Mouse (Mus musculus) gastrocnemius, postnatal 14 days (tissue): ENCODE results near the gene Msx3. TPM values are rescaled to one million over a fixed set of nuclear protein-coding genes. Genes with fewer than 3 reads are reported as not detected.

Experiments used
- DNase-seq: peaks from one replicate; pipeline ENCODE4 v3.0.0; 2021; ENCODE audit warnings: mixed read lengths
- intact Hi-C: fragments of 180-260 bp; cut with DNase I; formaldehyde crosslinking; loops from one replicate; pipeline ENCODE4 v1.15.1; 2025; ENCODE audit warnings: low total_unique reads
- total RNA-seq, 2 experiments: library from RNA; stranded (reverse); gene quantifications; 2 replicates each; pipeline ENCODE4 v1.2.3; 2021

Msx3 gene
- total RNA-seq, 2 experiments from 2014 or later: not detected

- no peak for DNase-seq
- intact Hi-C loops: loop anchor here (10.0 kb wide), 1 partner anchor 94 kb away; no protein-coding TSS in a partner anchor
Measured at GRCm38 (mm10) chr7:139998691-139999350, 50.1 kb downstream of the Msx3 start.

Other genes starting within 250 kb of the Msx3 start
- gene Adgra1, start 214.9 kb downstream of the Msx3 start, total RNA-seq: under 1 TPM; 0.14 to 0.22 TPM
- under 1 TPM; 0.04 to 0.08 TPM for gene Kndc1, start 154.4 kb downstream of the Msx3 start, total RNA-seq
- gene Utf1, start 105.3 kb downstream of the Msx3 start, total RNA-seq: not detected
- gene 6430531B16Rik, start 70.3 kb downstream of the Msx3 start, total RNA-seq: not detected
- under 1 TPM; 0.59 to 0.75 TPM for gene Adam8, start 56.5 kb downstream of the Msx3 start, total RNA-seq
- 1 to 10 TPM; 6.9 to 7.4 TPM for gene Zfp511, start 12.7 kb downstream of the Msx3 start, total RNA-seq
- gene Tubgcp2, start 12.4 kb downstream of the Msx3 start, total RNA-seq: 10 to 100 TPM; 16.3 to 18.1 TPM
- under 1 TPM; 0.31 to 0.53 TPM for gene Caly, start 33.5 kb upstream of the Msx3 start, total RNA-seq
- gene Prap1, start 44.3 kb upstream of the Msx3 start, total RNA-seq: not detected
- gene Fuom, start 53.4 kb upstream of the Msx3 start, total RNA-seq: 10 to 100 TPM; 33.6 to 43.7 TPM
- gene Paox, start 66.7 kb upstream of the Msx3 start, total RNA-seq: 1 to 10 TPM; 3.7 to 4.7 TPM
- gene Echs1, start 67.4 kb upstream of the Msx3 start, total RNA-seq: 100 to 1,000 TPM in 1 of 2 experiments, 10 to 100 TPM in 1; 91.8 to 114 TPM
- gene Mtg1, start 88.5 kb upstream of the Msx3 start, total RNA-seq: 10 to 100 TPM; 22.9 to 23.6 TPM
- gene Sprn, start 105.8 kb upstream of the Msx3 start, total RNA-seq: under 1 TPM; 0.23 to 0.47 TPM
- not detected for gene Olfr522, start 115.7 kb upstream of the Msx3 start, total RNA-seq
- gene Olfr523, start 124.1 kb upstream of the Msx3 start, total RNA-seq: not detected
- not detected for gene Olfr524, start 156.9 kb upstream of the Msx3 start, total RNA-seq
- gene Cd163l1, start 169.2 kb upstream of the Msx3 start, total RNA-seq: not detected
- not detected for gene 5830411N06Rik, start 198.2 kb upstream of the Msx3 start, total RNA-seq